Mouse (Mus musculus) spleen, postnatal 4 days (tissue): Measurements from ENCODE around the gene Apod.

Experiments used
- DNase-seq, 2 experiments: peaks; one replicate each; pipeline ENCODE4 v3.0.0; 2022; ENCODE audit warnings: low spot score in 2 of 2

The Apod gene

GRCm38 (mm10) chr16:31286801-31287488, 27.7 kb downstream of the Apod start:
- DNase-seq, result no peak

GRCm38 (mm10) chr16:31281981-31282380, 32.6 kb downstream of the Apod start:
- no peak for DNase-seq

- no peak for DNase-seq
These were observed 34.4 kb downstream of the Apod start for GRCm38 (mm10) chr16:31280176-31280575.

- no peak for DNase-seq
These were observed 36.0 kb downstream of the Apod start for GRCm38 (mm10) chr16:31278581-31278980.

GRCm38 (mm10) chr16:31278081-31278480, 36.5 kb downstream of the Apod start:
- no peak for DNase-seq

- DNase-seq, result no peak
These were observed 37.6 kb downstream of the Apod start for GRCm38 (mm10) chr16:31276962-31277361.

GRCm38 (mm10) chr16:31276539-31276938, 38.1 kb downstream of the Apod start:
- peak in 1 of 2 experiments; percentile 25 for DNase-seq

GRCm38 (mm10) chr16:31274674-31275460, 39.7 kb downstream of the Apod start, which contains the start of gene Ppp1r2:
Gene Ppp1r2, minus strand, starts transcription at chr16:31275277.
- DNase-seq, result peak; percentile 93 to 97

GRCm38 (mm10) chr16:31274084-31274483, 40.5 kb downstream of the Apod start:
- DNase-seq, result no peak

GRCm38 (mm10) chr16:31266692-31267091, 47.9 kb downstream of the Apod start:
- no peak for DNase-seq

- no peak for DNase-seq
These were observed 58.5 kb downstream of the Apod start for GRCm38 (mm10) chr16:31256151-31256550.

GRCm38 (mm10) chr16:31255685-31256084, 58.9 kb downstream of the Apod start:
- no peak for DNase-seq

- no peak for DNase-seq
These were observed 65.2 kb downstream of the Apod start for GRCm38 (mm10) chr16:31249401-31249800.

GRCm38 (mm10) chr16:31248717-31249116, 65.9 kb downstream of the Apod start:
- DNase-seq, result no peak

- no peak for DNase-seq
These were observed 67.2 kb downstream of the Apod start for GRCm38 (mm10) chr16:31247442-31247841.
